Mouse (Mus musculus) kidney, postnatal 0 days (tissue): ENCODE measurements around the gene Clstn3. TPM values are rescaled to one million over a fixed set of nuclear protein-coding genes. Genes with fewer than 3 reads are reported as not detected.
"Not testable (repeated sequence)": the region's sequence is repeated elsewhere in the genome, so short reads cannot be mapped to it uniquely, and the experiment has no call there.

Experiments used
- ATAC-seq: fragments of 200-750 bp; cut with Nextera tagmentation; replicated peaks from 2 replicates; pipeline ENCODE4 v1.8.0; 2017; ENCODE audit warnings: low read depth, moderate number of reproducible peaks, moderate TSS enrichment, moderate library complexity; ENCODE audit not compliant: low FRiP score
- DNase-seq: peaks from one replicate; pipeline ENCODE4 v3.0.0-alpha.2; 2016; ENCODE audit warnings: low spot score
- H3K27ac ChIP-seq: fragments of 300-500 bp; sonication (generic); 2 replicates; pipeline ENCODE4 v1.5.1; 2014; ENCODE audit warnings: mild to moderate bottlenecking
- H3K27me3 ChIP-seq: fragments of 300-500 bp; sonication (generic); 2 replicates; pipeline ENCODE4 v1.6.1; 2014; ENCODE audit warnings: low read length, mixed read lengths; ENCODE audit not compliant: insufficient read depth
- H3K36me3 ChIP-seq: fragments of 300-500 bp; sonication (generic); 2 replicates; pipeline ENCODE4 v1.6.1; 2014; ENCODE audit warnings: low read length, mixed read lengths; ENCODE audit not compliant: insufficient read depth
- H3K4me1 ChIP-seq: fragments of 300-500 bp; sonication (generic); replicated peaks from 2 replicates; pipeline ENCODE4 v1.6.1; 2014; ENCODE audit warnings: antibody characterized with exemption, low read length, mixed read lengths; ENCODE audit not compliant: insufficient read depth
- H3K4me2 ChIP-seq: fragments of 300-500 bp; sonication (generic); 2 replicates; pipeline ENCODE4 v1.6.1; 2014; ENCODE audit warnings: mild to moderate bottlenecking, low read length, moderate library complexity, mixed read lengths
- H3K4me3 ChIP-seq: fragments of 300-500 bp; sonication (generic); replicated peaks from 2 replicates; pipeline ENCODE4 v1.5.1; 2014; ENCODE audit warnings: low read depth, low read length
- H3K9ac ChIP-seq: fragments of 300-500 bp; sonication (generic); 2 replicates; pipeline ENCODE4 v1.6.1; 2014; ENCODE audit warnings: low read depth, low read length
- H3K9me3 ChIP-seq: fragments of 300-500 bp; sonication (generic); replicated peaks from 2 replicates; pipeline ENCODE4 v1.6.1; 2016; ENCODE audit warnings: low read length, inconsistent platforms, mixed read lengths
- CTCF ChIP-seq: IDR thresholded peaks from 2 replicates; pipeline ENCODE4 v1.5.1; 2016; ENCODE audit warnings: antibody characterized with exemption, low read depth, mild to moderate bottlenecking, moderate library complexity
- WGBS: fragments of 180-500 bp; shearing (Covaris S2); extraction: QIAGEN DNeasy Blood & Tissue Kit; methylation state at CpG from one replicate; pipeline ENCODE4 v1.1.7; 2014; 5-methylcytosine and 5-hydroxymethylcytosine counted together
- polyA plus RNA-seq: library from polyadenylated mRNA; unstranded; fragments of >200 nt; fragmentation: Nextera tagmentation; extraction: Ambion mirVana; gene quantifications from 2 replicates; pipeline ENCODE4 v1.2.1, GENCODE M21; 2015

The Clstn3 gene
- polyA plus RNA-seq, 1 experiment from 2014 or later: 2.5 TPM

DNA sequence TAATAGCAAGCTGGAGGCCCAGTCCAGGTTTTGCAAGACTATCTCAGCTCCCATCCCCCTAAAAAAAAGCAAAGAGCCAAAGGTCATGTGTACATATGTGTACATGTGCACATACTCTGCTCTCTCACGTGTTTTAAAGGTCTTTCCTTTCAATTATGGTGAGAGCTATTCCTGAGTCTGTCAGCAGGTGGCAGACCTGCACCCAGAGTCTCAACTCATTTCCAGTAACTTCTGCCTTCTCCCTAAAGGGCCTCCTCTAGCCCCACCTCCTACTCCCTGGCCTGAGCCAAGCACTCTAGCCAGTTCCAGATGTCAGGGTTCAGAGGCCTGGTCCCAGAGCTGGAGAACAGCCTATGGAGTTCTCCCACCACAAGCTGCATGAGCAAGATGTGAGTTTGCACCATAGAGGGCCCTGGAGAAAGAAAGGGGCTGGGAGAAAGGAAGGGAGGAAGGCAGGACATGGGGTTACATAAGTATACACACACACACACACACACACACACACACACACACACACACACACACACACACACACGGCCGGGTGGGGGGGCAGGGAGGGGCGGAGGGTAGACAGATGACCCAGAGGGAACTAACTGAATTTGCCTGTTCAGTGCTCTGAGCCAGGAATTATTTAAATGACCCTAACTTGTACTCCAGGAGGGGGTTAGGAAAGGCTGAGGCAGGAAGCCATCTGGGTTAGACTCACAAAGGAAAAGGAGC, 28.4 kb upstream of the Clstn3 start, which contains the start of gene C1rl:
C1rl (plus strand) TSS at position 272 of the 720 bp plus-strand sequence.
- H3K4me1 ChIP-seq: 0 out of 2 replicates have a peak, but pooled peaks cover 9% of the 10 kb centered on the region
- peak within 1 kb of the TSS; percentile 47 for H3K27ac ChIP-seq
- WGBS: 39% methylated on average over 4 of the region's 4 CpGs
- peak; percentile 81 for TF ChIP-seq CTCF
- DNase-seq (peak; percentile 95), ATAC-seq (peak; percentile 96)
- H3K9me3 ChIP-seq: no peaks in the 10 kb centered on the region
- no peaks in the 10 kb centered on the region for H3K27me3 ChIP-seq
- no peak within 1 kb of the TSS for H3K4me2 ChIP-seq
- H3K4me3 ChIP-seq: no peak within 1 kb of the TSS
- H3K9ac ChIP-seq: no peak within 1 kb of the TSS
- H3K36me3 ChIP-seq: no peaks in the 10 kb centered on the region

DNA sequence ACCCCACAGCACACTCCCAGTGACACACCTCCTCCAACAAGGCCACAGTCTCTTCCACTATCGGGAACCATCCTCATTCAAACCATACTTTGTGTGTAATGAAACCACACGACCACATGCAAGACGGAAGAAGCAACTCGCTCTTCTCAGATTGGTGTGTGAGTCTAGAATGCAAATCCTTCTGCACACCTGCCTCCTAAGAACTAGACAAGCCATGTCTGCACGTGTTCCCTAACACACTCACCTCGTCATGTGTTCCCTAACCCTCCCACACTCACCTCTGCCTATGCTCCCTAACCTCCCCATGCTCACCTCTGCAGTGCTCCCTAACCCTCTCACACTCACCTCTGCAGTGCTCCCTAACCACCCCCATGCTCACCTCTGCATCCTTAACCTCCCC, 26.8 kb upstream of the Clstn3 start:
- ATAC-seq (no peak), DNase-seq (no peak)
- Histone ChIP-seq H3K4me3 (no peak overlapping the region), H3K9ac (no peak overlapping the region), H3K36me3 (no peaks in the 10 kb centered on the region), H3K27me3 (no peaks in the 10 kb centered on the region), H3K27ac (no peak overlapping the region), H3K9me3 (no peaks in the 10 kb centered on the region), H3K4me2 (no peak overlapping the region), H3K4me1 (0 out of 2 replicates have a peak, but pooled peaks cover 9% of the 10 kb centered on the region)
- 75% methylated on average over 6 of the region's 6 CpGs for WGBS
- TF ChIP-seq CTCF: no peak

DNA sequence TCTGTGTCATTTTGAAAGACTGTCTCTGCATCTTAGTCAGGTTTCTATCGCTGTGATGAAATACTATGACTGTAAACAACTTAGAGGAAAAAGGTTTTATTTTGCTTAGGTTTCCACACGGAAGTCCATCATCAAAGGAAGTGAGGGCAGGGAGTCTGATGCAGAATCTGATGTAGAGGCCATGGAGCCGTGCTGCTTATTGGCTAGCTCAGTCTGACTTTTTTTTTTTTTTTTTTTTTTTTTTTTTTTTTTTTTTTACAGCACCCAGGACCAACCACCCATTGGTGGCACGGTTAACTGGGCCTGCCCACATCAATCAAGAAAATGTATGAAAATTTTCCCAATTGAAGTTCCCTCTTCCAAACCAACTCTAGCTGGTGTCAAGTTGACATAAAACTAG, 24.4 kb upstream of the Clstn3 start:
- no peak for ATAC-seq
- 79% methylated on average over 4 of the region's 4 CpGs for WGBS

DNA sequence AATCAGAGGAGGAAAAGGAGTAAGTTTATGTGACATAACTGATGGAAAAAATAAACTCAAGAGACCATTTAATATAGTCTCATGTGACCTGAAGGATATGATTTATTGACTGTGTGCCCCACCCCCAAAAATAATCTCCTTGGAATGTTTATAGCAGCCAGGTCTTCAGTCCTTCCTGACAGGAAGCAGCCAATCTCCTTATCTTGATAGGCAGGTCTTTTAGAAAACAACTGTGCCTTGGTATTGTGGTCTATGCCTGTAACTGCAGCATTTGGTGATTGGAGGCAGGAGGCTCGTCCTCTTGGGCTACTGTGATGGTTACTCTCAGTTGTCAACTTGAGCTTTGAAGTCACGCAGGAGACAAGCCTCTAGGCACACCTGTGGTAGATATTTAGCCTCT, 22.9 kb upstream of the Clstn3 start:
- no peak overlapping the region for H3K9ac ChIP-seq
- no peak overlapping the region for H3K4me3 ChIP-seq
- no peaks in the 10 kb centered on the region for H3K9me3 ChIP-seq
- H3K4me2 ChIP-seq: no peak overlapping the region
- TF ChIP-seq CTCF: no peak
- DNase-seq (no peak), ATAC-seq (no peak)
- H3K27ac ChIP-seq: no peak overlapping the region
- no peaks in the 10 kb centered on the region for H3K27me3 ChIP-seq
- 0 out of 2 replicates have a peak, but pooled peaks cover 6% of the 10 kb centered on the region for H3K4me1 ChIP-seq
- WGBS: 47% methylated on average over 2 of the region's 2 CpGs
- H3K36me3 ChIP-seq: no peaks in the 10 kb centered on the region

More for the DNA sequence above, 24.4 kb upstream of the Clstn3 start:
- Histone ChIP-seq H3K9ac (no peak overlapping the region), H3K9me3 (no peaks in the 10 kb centered on the region), H3K4me3 (no peak overlapping the region), H3K36me3 (no peaks in the 10 kb centered on the region), H3K4me1 (0 out of 2 replicates have a peak, but pooled peaks cover 13% of the 10 kb centered on the region), H3K27ac (no peak overlapping the region), H3K4me2 (no peak overlapping the region), H3K27me3 (no peaks in the 10 kb centered on the region)
- DNase-seq: no peak
- TF ChIP-seq CTCF: no peak

DNA sequence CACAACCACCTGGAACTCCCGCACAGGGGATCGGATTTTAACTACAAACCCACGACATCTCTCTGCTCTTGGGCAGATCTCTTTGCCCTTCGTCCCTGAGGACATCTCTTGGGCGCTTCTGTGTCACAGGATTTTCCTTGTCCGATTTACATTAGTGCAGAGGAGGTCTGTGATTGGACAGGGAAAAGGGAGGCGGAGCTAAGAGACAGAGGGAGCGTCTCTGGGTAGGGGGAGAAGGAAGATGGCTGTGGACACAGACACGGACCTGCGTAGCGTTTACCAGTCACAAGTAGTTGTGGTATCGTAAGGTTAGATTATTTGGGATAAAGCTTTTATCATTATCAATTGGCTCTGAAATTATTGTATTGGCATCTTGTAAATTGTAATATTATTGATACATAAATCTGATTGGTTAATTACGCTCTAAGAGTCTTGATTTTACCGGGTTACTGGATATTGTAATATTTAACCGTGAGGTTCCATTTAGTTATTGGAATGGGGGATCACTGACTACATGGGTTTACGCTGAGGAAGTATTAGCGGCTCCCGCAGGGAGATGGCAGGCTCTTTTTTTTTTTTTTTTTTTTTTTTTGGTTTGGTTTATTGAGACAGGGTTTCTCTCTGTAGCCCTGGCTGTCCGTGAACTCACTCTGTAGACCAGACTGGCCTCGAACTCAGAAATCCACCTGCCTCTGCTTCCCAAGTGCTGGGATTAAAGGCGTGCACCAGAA, 21.0 kb upstream of the Clstn3 start:
- H3K27me3 ChIP-seq: no peaks in the 10 kb centered on the region
- no peak overlapping the region for H3K27ac ChIP-seq
- no peak overlapping the region for H3K4me3 ChIP-seq
- no peak overlapping the region for H3K9ac ChIP-seq
- ATAC-seq (peak; percentile 80), DNase-seq (peak; percentile 59)
- H3K9me3 ChIP-seq: no peaks in the 10 kb centered on the region
- H3K4me1 ChIP-seq: 0 out of 2 replicates have a peak, but pooled peaks cover 6% of the 10 kb centered on the region
- 36% methylated on average over 21 of the region's 21 CpGs for WGBS
- H3K36me3 ChIP-seq: no peaks in the 10 kb centered on the region
- H3K4me2 ChIP-seq: peak overlapping the region; percentile 30; the same call in 1 of the 2 replicates
- no peak for TF ChIP-seq CTCF

DNA sequence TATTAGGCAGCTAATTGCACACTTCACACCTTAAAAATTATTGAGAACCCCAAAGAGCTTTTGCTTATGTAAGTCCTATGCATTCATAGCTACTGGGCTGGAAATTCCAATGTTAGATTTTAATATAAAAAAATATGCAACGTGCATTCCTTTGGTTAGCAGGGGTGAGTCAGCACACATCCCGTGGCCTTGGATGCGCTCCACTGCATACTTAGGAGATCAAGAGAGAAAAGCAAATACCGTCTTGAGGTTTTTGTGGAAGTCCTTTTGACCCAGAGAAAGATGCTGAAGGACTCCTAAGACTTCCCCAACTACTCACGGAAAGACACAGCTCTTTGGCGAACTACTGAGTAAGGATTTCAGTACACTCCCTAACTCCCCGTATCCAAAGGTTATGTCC, 20.3 kb upstream of the Clstn3 start:
- 0 out of 2 replicates have a peak overlapping the region, but pooled peaks have one; percentile 30 for H3K4me2 ChIP-seq
- H3K4me3 ChIP-seq: no peak overlapping the region
- H3K4me1 ChIP-seq: 0 out of 2 replicates have a peak, but pooled peaks cover 6% of the 10 kb centered on the region
- H3K27me3 ChIP-seq: no peaks in the 10 kb centered on the region
- 48% methylated on average over 7 of the region's 7 CpGs for WGBS
- ATAC-seq (peak; percentile 44; the same call in 1 of the 2 replicates), DNase-seq (peak; percentile 48)
- no peaks in the 10 kb centered on the region for H3K36me3 ChIP-seq
- no peak overlapping the region for H3K27ac ChIP-seq
- H3K9ac ChIP-seq: no peak overlapping the region
- H3K9me3 ChIP-seq: no peaks in the 10 kb centered on the region
- TF ChIP-seq CTCF: no peak

DNA sequence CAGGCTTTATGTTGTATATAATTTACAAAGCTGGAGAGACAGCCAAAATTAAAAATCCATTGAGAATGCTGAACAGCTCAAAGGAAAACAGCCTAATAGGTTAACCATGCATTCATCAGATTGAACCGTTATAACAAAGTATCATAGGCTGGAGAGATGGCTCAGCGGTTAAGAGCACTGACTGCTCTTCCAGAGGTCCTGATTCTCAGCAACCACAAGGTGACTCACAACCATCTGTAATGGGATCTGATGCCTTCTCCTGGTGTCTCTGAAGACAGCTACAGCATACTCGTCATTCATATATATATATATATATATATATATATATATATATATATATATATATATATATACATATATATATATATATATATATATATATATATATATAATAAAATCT, 19.2 kb upstream of the Clstn3 start:
- not testable (repeated sequence) for H3K9ac ChIP-seq, H3K4me3 ChIP-seq, H3K27ac ChIP-seq, H3K4me1 ChIP-seq, H3K4me2 ChIP-seq, DNase-seq, H3K36me3 ChIP-seq, ATAC-seq, H3K9me3 ChIP-seq, H3K27me3 ChIP-seq
- WGBS: 79% methylated on average over 3 of the region's 3 CpGs
